Mouse (Mus musculus) cerebellum, postnatal 36 days (tissue): ENCODE measurements around the gene Cux2.
A peak's percentile ranks its signal among the peaks of the same experiment; 100 is the strongest.

Experiments used
- DNase-seq, 2 experiments: peaks; one replicate each; pipeline ENCODE4 v3.0.0; 2021 to 2022; ENCODE audit warnings: mixed read lengths in 2 of 2

Gene Cux2

DNA sequence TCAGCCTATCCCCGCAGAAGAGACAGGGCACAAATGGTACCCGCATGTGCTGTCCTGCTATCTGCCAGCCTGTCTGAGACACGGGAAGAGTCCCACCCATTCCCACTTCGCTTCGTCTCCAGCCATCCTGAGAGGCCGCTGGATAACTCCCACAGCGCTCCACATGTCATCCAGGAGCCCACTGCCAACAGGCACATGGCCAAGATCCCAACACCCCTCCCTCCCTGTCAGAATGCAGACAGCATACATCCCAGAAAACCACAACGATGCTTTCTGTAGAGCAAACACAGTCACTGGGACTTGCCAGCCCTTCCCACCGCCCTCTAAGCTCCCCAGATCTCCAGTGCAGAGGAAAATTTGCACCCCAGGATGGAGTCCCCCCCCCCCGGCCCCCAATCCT lies 90.2 kb downstream of the Cux2 start:
- no peak for DNase-seq

DNA sequence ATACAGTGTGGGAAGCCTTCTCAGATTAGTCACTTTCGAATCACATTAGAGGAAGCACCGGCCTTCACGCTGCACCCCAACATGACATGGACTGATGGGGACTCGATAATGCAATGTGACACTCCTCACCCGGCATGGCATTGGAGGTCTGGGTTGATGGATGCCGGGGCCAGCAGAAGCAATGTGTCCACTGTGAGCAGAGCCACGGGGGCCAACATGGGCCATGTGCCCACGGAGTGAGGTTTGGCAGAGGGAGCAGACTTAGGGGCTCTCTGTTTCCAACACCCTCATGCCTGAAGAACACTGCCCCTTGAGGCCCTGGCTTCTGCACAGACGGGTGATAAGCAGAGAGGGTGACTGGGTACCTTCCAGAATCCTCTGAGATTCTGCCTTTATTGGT lies 91.4 kb downstream of the Cux2 start:
- no peak for DNase-seq

DNA sequence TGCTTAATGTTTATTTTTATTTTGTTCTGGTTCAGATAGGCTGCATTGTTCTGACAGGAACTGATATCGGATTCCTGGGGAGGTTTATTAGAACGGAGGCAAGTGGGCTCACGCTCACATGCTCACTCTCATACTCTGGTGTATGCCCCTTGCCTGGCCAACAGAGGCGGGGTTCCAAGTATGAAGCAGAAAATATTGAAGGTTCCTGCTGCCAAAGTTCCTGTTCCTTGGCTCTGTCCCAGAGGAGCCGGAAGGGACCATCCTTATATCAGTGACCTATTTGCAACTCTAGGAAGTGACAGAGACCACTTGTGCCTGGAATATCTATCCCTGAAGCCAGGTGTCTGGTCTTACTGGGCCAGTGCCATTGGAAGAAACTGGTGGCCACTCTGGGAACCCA lies 94.1 kb downstream of the Cux2 start:
- DNase-seq, result no peak

DNA sequence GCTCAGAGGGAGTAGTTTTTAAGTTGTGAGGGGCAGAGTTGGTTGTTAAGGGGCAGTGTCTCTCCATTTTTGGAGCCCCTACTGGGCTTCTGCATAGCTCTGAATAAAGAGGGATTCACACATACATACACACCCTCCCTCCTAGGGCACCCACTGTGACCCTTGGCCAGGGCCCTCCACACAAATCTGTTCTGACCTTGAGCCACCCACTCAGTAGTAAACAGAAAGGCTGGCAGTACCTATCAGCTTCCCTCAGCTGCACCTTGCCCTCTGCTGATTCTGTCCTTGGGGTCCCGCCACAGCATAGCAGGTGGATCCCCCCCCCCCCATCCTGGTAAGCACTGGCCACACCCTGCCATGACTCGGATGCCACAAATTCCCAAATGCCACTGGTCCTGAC lies 99.7 kb downstream of the Cux2 start:
- no peak for DNase-seq

DNA sequence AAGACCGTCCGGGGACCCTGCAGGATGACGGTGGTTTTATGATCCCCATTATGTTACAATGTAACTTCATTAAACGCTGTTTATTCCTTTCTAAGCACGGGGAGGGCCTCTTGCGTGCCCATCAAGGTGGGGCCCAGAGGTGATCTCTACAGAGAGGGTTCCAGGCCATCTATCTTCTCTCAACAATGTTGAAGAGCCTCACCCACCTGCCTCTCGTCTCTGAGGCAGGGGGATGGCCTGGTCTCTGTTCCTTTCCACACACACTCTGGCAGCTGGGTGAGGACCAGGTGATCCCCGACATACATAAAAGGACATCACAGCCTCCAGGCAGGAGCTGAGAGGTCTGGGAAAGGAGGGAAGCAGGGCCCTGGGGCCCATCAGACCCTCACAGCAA lies 100.9 kb downstream of the Cux2 start:
- DNase-seq, result no peak

DNA sequence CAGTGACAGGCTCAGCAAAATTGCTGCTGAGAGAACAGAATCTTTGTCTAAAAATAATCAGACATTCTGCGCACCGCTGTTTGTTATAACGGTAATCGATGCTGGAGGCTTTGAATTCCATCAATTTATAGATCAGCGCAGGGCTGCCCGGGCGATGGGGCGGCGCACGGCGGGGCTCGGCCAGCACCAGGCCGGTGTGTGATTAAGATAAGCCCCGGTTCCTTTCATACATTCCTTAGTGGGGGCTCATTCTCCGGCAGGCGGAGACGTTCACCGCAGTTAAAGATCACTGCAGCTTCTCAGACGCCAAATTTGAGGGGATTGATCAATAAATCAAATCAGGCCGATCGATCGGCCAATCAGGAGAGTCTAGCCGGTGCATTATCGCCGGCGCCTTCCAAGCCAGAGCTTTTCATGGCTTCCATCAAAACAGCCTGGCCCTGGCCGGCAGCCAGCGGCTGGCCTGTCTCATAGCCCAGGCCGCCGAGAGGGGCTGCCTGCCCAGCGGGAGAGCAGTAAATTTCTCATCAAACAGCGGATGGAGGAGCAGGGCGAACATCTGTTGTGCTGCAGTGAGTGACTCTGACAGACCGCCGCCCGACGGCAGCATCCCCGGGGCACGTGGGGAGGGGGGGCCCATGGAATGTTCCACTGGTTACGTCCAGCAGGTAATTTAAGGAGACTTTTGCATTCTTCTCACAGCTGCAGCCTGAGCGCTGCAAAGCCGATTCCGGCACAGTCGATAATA lies 101.4 kb downstream of the Cux2 start:
- peak; percentile 36 to 46 for DNase-seq

DNA sequence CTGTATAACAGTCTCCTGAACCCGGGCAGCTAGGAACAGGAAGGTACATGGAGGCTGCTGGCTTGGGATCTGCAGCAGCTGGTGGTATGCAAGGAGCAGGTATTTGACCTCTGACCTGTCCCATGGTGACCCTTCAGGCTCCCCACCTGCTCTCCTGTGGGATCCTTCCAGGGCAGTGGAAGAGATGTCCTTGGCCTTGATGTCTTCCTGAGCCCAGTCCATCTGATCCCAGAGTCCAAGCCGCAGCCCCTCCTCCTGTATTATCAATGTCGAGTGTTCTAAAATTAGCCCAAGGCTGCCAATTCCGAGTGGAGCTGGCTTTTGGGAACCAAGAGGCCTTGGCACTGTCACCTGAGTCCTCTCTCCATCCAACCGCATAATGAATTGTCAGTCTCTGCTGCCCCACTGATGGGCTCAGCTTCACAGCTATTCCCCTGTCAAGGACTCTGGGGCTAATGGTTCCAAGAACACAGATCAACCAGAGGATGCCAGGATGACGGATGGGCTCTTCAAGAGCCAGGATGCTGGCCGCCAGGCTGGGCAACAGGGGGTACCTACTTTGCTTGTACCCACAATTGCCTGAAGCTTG lies 103.2 kb downstream of the Cux2 start:
- DNase-seq, result no peak

DNA sequence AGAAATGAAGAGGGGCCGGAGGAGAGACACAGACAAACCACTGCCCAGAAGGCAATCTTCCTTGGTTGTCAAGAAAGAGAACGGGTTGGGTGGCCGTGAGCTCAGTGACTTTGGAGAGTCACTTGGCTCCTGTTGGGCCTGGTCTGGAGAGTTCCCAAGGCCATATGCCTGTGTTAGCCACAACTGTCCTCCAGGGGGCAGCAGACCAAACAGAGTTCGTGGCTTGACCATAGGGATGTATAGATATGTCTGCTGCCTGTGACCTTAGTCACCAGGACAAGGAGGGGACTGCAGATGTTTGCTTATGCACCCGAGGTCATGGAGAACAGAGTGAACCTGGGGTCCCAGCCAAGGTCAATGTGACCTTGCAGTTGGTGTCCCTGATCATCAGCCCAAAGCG lies 104.1 kb downstream of the Cux2 start:
- peak; percentile 65 to 72 for DNase-seq

DNA sequence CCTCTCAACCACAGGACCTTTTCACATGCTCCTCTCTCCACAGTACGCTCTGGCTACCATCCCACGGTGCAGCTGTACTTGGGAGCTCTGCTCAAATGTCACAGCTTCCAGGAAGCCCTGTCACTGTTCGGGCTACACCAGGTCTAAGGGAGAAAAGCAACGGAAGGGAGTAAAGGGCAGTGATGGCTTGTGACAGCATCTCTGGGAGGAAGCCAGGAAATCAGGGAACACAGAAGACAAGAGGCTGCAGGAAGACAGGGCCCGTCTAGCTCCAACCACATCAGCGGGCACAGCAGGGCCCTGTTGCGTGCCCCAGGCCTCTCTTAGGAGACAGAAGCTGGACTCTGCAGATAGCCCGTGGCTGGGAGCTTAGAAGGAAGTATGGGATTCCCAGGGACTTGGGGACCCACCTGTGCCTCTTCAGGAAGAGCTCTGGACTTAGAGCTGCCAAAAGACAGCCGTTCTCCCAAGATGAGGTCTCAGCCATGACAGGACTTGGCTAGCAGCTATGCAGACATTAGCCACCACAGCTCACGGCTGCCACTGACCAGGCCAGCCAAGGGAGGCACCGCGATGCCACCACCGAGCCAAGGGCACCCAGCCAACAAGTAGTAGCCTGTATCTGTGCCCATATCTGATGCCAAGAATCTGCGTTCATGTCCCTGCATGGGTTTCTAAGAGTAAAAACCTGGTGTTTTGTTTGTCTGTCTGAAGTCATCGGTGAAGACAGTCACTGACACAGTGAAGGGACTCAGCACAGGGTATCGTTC lies 105.7 kb downstream of the Cux2 start:
- peak; percentile 79 to 85 for DNase-seq

DNA sequence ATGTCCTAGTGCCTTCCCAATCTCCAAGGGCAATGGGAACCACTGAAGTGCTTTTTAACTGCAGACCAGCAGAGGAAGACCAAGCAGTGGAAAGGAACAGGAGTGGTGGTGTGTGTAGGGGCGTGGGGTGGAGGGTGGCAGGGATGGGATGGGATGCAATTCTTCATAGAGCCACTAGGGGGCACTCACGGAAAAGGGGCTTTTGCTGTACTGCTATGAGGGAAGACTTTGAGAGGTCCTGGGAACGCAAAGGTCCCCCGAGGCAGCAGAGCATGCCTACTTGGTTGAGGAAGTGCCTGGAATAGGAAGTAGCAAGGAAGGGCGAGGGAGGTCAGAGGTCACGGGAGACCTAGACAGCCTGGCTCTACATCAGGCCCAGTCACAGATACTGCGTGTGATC lies 106.4 kb downstream of the Cux2 start:
- no peak for DNase-seq

DNA sequence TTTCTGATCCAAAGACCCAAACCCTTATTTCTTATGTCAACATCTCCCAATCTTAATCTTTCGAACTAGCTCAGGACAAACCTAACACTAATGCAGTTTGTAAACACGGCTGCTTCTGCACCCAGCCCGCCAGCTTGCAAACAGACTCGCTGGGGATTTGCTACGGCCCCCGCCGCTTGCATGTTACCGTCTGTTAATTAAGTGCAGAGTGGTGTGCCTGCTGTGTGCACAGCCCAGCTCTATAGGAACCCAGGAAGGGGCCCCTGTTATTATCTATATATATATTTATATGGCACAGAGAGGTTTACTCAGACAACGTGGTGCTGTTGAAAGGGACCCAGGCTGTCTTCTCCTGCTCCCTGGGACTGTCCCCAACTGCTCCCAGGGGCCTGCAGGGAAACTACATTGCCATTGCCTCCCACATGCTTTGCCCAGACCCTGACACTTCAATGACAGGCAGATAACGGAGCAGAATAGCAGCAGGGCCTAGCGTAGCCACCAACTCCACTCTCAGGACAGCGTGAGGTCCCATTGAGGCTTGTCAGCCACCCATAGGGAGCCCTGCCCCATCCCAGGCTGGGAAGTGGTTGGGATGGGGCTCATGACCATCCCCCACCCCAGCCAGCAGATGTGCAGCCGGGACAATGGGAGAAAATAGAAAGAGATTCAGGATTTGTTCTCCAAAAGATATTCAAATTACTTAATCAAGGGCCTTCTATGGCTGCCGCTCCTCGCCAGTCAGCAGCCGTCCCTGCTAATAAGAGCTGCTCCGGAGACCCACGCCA lies 111.6 kb downstream of the Cux2 start:
- no peak for DNase-seq

DNA sequence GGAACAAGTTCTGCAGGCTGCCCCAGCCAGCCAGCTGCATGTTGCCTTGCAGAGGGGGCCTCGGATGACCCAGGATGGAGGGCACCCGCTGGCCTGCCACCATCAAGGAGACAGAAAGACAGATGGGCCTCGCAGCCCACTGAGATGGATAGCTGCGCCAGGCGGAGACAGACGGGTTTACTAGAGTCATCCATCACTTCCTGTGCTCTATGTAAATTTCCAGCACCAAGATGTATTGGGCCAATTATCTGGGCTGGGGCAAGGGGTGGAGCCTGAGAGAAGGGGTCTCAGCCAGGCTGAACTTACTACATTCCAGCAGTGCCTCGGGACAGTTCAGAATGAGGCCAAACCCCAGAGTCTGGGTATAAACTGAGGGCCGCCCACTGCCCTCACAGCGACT lies 119.6 kb downstream of the Cux2 start:
- no peak for DNase-seq

DNA sequence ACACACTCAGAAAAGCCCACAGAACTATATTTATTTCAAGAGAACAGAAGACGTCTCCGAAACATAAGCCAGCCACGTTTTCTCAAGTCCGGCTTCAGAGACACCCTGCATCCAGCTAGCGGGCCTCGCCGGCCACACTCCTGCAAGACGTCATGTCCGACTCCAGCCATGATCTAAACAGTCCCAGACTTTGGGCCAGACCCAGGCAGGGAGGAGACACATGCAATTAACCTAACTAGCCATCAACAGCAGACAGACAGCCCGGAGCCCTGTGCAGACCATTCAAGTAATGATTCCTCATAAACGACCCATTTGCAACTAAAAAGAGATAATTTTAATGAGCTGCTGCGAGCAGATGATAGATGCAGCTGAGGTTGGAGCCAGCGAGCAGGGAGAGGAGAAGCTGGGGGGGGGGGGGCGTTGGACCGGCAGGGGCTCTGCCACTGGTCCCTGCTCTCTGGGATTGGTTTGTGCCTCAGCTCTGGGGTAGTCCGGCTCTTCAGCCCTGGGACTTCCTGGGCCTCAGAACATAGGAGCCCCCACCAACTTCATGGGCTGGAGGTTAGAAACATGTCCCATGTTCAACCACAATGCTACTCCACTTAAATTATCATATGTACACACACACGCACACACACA lies 121.4 kb downstream of the Cux2 start:
- DNase-seq, result no peak

DNA sequence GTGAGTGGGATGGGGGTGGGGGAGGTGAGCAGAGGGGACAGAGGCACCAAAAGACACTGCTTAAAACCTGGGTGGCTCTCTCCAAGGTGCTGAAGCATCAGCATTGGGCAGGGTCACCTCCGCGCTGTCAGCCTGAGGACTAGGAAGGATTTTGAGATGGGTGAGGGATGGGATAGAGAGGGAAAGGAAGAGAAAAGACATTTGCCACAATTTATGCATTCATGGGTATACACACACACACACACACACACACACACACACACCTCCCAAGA lies 123.4 kb downstream of the Cux2 start:
- no peak for DNase-seq

DNA sequence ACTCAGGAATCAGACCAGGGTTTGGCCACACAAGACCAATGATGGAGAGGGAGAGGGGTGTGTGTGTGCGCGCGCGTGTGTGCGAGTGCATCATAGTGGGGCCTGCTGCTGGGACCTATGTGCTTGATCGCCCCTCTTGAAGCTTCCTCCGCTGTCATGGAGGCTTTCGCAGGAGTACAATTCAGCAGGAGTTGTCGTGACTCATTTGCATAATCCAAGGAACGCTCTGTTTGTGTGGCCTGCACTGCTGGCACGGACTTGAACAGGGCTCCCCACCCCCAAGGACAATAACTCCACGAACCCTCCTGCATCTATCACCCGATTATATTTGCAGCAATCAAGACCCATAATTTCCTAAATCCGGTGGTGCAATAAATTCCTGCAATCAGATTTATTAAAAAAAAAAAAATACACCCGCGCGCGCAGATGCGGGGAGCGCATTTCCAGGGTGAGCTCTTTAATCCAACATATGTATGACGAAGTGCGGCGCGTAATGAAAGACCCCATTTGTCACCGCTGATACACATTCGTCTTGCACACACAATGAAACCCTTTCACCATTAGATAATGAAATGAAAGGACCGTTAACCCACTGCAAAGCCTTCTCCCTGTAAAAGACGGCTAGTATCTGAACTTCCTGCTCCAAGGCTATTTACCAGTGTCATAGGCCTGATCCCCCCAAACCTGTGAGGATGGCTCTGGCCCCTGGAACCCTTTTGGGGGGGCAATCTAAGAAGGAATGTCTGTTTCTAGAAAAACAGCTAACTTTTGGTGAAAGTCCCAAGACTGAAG lies 124.0 kb downstream of the Cux2 start:
- no peak for DNase-seq

DNA sequence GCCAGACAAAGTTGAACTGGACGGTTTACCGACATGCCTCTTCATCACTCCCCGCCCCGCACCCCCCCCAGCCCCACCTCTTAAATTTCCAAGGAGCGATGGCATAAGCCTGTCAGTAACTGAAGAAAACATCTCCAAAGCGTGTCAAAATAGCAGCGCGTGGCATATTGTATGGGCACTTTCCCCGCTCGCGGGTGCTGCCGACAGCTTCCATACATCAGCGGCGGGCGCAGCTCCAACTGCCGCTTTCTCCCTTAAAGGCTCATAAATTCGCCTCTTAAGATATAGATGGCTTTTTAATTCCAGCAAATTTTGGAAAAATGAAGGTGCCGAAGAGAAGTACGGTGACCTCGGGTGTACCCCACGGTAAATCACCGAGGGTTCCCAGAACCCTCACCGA lies 124.6 kb downstream of the Cux2 start:
- no peak for DNase-seq

DNA sequence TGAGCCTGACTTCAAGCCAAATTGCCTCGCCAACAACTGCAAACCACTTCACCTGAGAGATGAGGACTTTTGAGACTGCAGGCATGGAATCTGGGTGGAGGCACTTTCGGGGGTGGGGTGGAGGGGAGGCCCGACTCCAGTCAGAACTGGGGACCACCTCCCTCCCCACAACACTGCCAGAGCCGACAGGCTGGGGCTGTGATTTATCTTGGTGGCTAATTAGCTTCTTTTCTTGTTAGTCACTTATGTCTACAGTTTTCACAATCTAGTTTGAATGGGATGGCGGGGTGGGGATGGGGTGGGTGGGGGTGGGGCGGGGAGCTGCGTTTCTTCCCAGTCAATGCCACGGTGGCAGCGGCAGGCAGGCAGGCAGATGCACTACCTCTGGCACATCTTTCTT lies 125.5 kb downstream of the Cux2 start:
- no peak for DNase-seq

DNA sequence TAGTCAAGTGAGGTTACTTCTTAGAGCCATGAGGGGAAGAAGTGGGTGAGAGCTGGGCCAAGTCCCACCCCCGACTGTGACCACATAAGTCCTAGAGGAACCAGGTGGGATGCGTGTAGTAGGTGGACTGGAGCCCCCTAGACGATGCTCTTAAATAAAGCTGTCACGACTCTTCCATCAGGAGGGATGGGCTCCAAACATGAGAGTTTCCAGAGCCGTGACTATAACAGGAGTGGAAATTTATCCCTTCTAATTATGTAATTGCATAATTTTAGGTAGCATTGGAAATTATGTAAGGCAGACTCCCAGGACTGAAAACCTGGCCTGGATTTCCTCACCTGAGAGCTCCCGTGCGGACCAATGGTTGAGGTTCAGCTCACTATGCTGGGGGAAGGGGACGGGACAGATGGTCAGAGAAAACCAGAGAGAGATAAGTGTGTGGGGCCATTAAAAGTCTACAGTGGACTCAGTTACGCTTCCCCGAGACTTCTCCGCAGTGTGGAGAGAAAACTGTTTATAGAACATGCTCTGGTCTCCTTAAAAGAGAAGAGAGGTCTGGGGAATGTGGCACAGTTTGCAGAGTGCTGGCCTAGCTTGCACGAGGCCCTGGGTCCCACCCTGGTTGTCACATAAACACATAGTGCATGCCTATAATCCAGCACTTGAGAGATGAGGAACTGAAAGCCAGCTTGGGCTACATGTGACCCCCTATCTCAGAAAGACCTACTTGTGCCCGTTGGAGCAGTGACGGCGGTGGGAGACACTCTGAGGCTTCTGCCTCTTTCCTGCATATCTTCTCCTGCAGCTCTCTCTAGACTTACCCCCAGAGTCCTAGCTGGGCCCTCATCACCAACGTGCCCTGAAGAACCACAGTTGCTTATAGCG lies 126.7 kb downstream of the Cux2 start:
- DNase-seq, result no peak

DNA sequence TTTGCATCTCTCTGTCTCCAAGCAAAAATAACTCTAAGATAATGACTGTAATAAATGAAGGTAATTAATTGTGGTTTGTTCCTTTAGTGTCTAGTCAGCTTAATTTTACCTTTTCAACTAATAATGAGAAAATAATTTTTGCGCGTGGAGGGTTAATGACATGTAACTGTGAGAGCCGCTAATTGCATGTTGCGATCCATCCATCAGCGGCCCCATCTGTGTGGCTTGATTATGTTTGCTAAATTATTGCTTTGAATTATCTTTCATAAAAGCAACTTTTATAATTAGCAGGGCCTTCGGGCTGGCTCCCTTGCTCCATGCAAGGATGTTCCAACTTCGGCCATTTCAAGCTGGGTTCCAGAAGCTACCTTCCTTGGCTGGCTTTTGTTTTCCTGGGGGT lies 130.7 kb downstream of the Cux2 start:
- DNase-seq, result no peak

DNA sequence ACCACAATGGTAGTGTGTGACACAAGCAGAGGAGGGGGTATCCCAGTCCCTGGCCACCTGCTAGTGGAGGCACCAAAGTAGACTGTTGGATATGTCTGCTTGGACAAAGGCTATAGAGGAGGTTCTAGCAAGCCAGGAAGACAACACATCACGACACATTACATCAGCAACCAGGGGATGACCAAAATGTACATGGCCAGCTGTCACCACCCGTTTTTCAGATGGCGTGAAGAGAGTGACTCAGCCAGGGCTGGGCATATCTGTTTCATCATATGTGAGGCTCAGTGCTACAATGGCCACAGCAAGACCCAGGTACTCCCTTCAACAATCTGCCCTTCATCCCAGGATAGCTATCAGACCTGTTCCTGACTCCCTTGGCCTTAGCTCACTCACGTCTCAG lies 133.1 kb downstream of the Cux2 start:
- DNase-seq, result no peak

DNA sequence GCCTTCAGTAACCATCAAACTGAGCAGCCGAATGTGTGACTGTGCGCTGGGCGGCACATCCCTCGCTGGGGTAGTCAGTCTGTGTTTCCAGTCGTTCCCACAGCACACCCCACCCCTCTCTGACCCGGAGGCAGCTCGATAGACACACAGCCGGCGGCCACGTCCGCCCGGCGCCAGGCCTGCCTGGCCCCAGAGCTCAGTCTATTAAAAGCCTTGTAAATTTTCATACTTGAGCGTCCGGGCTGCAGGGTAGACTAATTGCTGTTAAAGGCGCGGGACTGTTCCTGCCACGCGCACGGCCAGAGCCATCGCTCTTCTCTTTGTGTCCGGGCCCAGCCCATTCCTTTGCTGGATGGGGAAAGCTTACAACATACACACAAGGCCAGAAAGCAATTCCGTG lies 135.9 kb downstream of the Cux2 start:
- DNase-seq, result no peak
